Mouse (Mus musculus): ENCODE results near the gene Gnb3.

Gnb3 gene

GRCm38 (mm10) chr6:124840241-124841167 is at the start of gene Gnb3:
Gene Gnb3, minus strand, starts transcription at chr6:124840275.
- no peak for TF ChIP-seq GATA4 (IDR thresholded peaks at IDR 0.05; ENCODE audit: insufficient replicate concordance, low read length)

GRCm38 (mm10) chr6:124888555-124889125 is 48.6 kb upstream of the Gnb3 start:
- no peak for TF ChIP-seq GATA4 (IDR thresholded peaks at IDR 0.05; ENCODE audit: insufficient replicate concordance, low read length)

GRCm38 (mm10) chr6:124887986-124888385 is 47.9 kb upstream of the Gnb3 start, which contains the start of gene Cd4:
Gene Cd4, minus strand, starts transcription at chr6:124888221.
- TF ChIP-seq GATA4 (IDR thresholded peaks at IDR 0.05; ENCODE audit: insufficient replicate concordance, low read length): no peak

GRCm38 (mm10) chr6:124885956-124886381 is 45.9 kb upstream of the Gnb3 start:
- TF ChIP-seq GATA4 (IDR thresholded peaks at IDR 0.05; ENCODE audit: insufficient replicate concordance, low read length): no peak

GRCm38 (mm10) chr6:124884714-124885500 is 44.8 kb upstream of the Gnb3 start:
- TF ChIP-seq GATA4 (IDR thresholded peaks at IDR 0.05; ENCODE audit: insufficient replicate concordance, low read length): no peak

GRCm38 (mm10) chr6:124883351-124883750 is 43.3 kb upstream of the Gnb3 start:
- no peak for TF ChIP-seq GATA4 (IDR thresholded peaks at IDR 0.05; ENCODE audit: insufficient replicate concordance, low read length)

- TF ChIP-seq GATA4 (IDR thresholded peaks at IDR 0.05; ENCODE audit: insufficient replicate concordance, low read length): no peak
Measured at GRCm38 (mm10) chr6:124881821-124882220, 41.7 kb upstream of the Gnb3 start.

- TF ChIP-seq GATA4 (IDR thresholded peaks at IDR 0.05; ENCODE audit: insufficient replicate concordance, low read length): no peak
Measured at GRCm38 (mm10) chr6:124879390-124879789, 39.3 kb upstream of the Gnb3 start.

- no peak for TF ChIP-seq GATA4 (IDR thresholded peaks at IDR 0.05; ENCODE audit: insufficient replicate concordance, low read length)
Measured at GRCm38 (mm10) chr6:124874348-124874747, 34.3 kb upstream of the Gnb3 start.

- TF ChIP-seq GATA4 (IDR thresholded peaks at IDR 0.05; ENCODE audit: insufficient replicate concordance, low read length): no peak
Measured at GRCm38 (mm10) chr6:124866560-124866959, 26.5 kb upstream of the Gnb3 start.

- no peak for TF ChIP-seq GATA4 (IDR thresholded peaks at IDR 0.05; ENCODE audit: insufficient replicate concordance, low read length)
Measured at GRCm38 (mm10) chr6:124865766-124866362, 25.8 kb upstream of the Gnb3 start.

- TF ChIP-seq GATA4 (IDR thresholded peaks at IDR 0.05; ENCODE audit: insufficient replicate concordance, low read length): no peak
Measured at GRCm38 (mm10) chr6:124863658-124864298, 23.7 kb upstream of the Gnb3 start, which contains the start of gene Gpr162. Gene Gpr162, minus strand, starts transcription at chr6:124863983.

- TF ChIP-seq GATA4 (IDR thresholded peaks at IDR 0.05; ENCODE audit: insufficient replicate concordance, low read length): no peak
Measured at GRCm38 (mm10) chr6:124863125-124863657, 23.1 kb upstream of the Gnb3 start.

GRCm38 (mm10) chr6:124862406-124863124 is 22.5 kb upstream of the Gnb3 start:
- TF ChIP-seq GATA4 (IDR thresholded peaks at IDR 0.05; ENCODE audit: insufficient replicate concordance, low read length): no peak
